ENCODE assay signal across 9 mouse cellular contexts in the genomic region with DNA sequence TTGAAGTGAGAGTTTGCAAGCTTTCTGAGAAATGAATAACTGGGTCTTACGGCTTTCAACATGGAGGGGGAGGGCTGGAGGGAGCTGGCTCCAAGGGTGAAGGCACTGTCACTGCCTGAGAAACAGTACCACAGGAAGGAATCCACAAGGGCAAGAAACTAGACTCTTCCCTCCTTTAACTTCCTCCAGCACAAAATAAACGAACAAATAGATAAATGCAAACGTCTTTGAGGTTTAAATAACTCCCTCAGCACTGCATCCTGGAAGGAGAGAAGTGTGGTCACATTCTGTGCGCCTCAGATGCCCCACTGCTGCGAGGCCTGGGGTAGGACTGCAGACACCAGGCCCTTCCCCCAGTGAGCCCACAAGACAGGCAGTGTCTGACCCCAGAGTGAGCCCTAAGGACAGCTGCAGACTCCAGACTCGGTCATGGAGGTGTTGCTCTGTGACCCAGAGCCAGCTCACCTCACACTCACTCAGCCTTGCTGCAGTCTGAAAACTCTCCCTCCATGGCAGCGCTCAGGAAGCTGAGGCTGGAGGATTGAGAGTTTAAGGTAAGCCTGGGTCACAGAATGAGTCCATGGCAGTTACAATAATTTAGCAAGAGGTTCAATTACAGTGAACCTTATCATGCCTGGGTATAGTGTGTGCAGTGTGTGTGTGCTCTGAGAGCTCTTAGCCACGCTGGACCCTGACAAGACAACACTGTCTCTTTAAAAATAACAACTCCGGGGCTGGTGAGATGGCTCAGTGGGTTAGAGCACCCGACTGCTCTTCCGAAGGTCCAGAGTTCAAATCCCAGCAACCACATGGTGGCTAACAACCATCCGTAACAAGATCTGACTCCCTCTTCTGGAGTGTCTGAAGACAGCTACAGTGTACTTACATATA. TPM values are rescaled to one million over a fixed set of nuclear protein-coding genes. Genes with fewer than 3 reads are reported as not detected.
DNase-seq lines count a peak whose midpoint lies in the region; ATAC-seq lines count a peak whose summit lies in the region.
"Had no signal": no experiment of that assay in that cellular context is flagged by ENCODE, and none has a peak within 500 bp of the region (broad histone marks: within the 10 kb centered on the region; RNA-seq: fewer than 3 reads in every experiment).

No protein-coding gene starts in this region.

- peaks cover 47% of the 10 kb centered on the region for H3K36me3 ChIP-seq in hindbrain, embryonic 10.5 days
- no peaks in the 10 kb centered on the region for H3K36me3 ChIP-seq in hindbrain, embryonic 16.5 days (ENCODE audit: control insufficient read depth, insufficient read depth, low read length)
- H3K36me3 ChIP-seq in midbrain, embryonic 12.5 days, result peaks cover 36% of the 10 kb centered on the region
- H3K36me3 ChIP-seq in midbrain, embryonic 11.5 days (ENCODE audit: control insufficient read depth, insufficient read depth, low read length), result no peaks in the 10 kb centered on the region
- H3K36me3 ChIP-seq in embryonic facial prominence, embryonic 15.5 days, result peaks cover 11% of the 10 kb centered on the region
- H3K36me3 ChIP-seq in stomach, embryonic 15.5 days, result no peaks in the 10 kb centered on the region; the same call in 1 of the 2 replicates

- no peak for DNase-seq in hindbrain, embryonic 10.5 days (ENCODE audit: low spot score)
- DNase-seq in midbrain, embryonic 11.5 days (ENCODE audit: low spot score, missing footprints), result no peak
- no peak for DNase-seq in urinary bladder, adult 18-20 months (ENCODE audit: low spot score in 2 of 2)
- DNase-seq in embryo, embryonic 11 days, result no peak
- DNase-seq: heart, postnatal 4 days had no signal

- H3K4me3 ChIP-seq in hindbrain, embryonic 10.5 days, result no peak overlapping the region
- H3K4me3 ChIP-seq in hindbrain, embryonic 16.5 days (ENCODE audit: low read length), result no peak overlapping the region
- H3K4me3 ChIP-seq in midbrain, embryonic 12.5 days, result no peak overlapping the region
- H3K4me3 ChIP-seq in midbrain, embryonic 11.5 days (ENCODE audit: low read depth, low read length), result no peak overlapping the region
- no peak overlapping the region for H3K4me3 ChIP-seq in embryonic facial prominence, embryonic 15.5 days (replicated peaks)
- H3K4me3 ChIP-seq in stomach, embryonic 15.5 days (replicated peaks), result no peak overlapping the region

- peaks cover 48% of the 10 kb centered on the region for H3K4me1 ChIP-seq in hindbrain, embryonic 10.5 days (replicated peaks)
- H3K4me1 ChIP-seq in hindbrain, embryonic 16.5 days (ENCODE audit: control insufficient read depth, insufficient read depth, low read depth, low read length), result peaks cover 27% of the 10 kb centered on the region
- H3K4me1 ChIP-seq in midbrain, embryonic 12.5 days, result peaks cover 17% of the 10 kb centered on the region
- H3K4me1 ChIP-seq in midbrain, embryonic 11.5 days (ENCODE audit: control insufficient read depth, insufficient read depth, low read length), result peaks cover 5% of the 10 kb centered on the region; the same call in 1 of the 2 replicates
- H3K4me1 ChIP-seq in embryonic facial prominence, embryonic 15.5 days, result peaks cover 44% of the 10 kb centered on the region
- peaks cover 30% of the 10 kb centered on the region for H3K4me1 ChIP-seq in stomach, embryonic 15.5 days

- H3K9me3 ChIP-seq in hindbrain, embryonic 10.5 days, result no peaks in the 10 kb centered on the region
- H3K9me3 ChIP-seq in hindbrain, embryonic 16.5 days (ENCODE audit: control insufficient read depth, low read length), result no peaks in the 10 kb centered on the region
- H3K9me3 ChIP-seq in midbrain, embryonic 12.5 days, result no peaks in the 10 kb centered on the region
- no peaks in the 10 kb centered on the region for H3K9me3 ChIP-seq in midbrain, embryonic 11.5 days (ENCODE audit: control insufficient read depth, low read length)
- H3K9me3 ChIP-seq in embryonic facial prominence, embryonic 15.5 days (replicated peaks), result no peaks in the 10 kb centered on the region
- H3K9me3 ChIP-seq in stomach, embryonic 15.5 days, result no peaks in the 10 kb centered on the region

- ATAC-seq in hindbrain, embryonic 16.5 days, result no peak
- ATAC-seq in midbrain, embryonic 12.5 days (ENCODE audit: low FRiP score, low read depth), result no peak
- ATAC-seq in midbrain, embryonic 11.5 days (ENCODE audit: low FRiP score), result no peak
- ATAC-seq in embryonic facial prominence, embryonic 15.5 days (ENCODE audit: insufficient number of reproducible peaks, low FRiP score, low TSS enrichment, low read depth), result no peak
- ATAC-seq in stomach, embryonic 15.5 days (ENCODE audit: insufficient read depth, low FRiP score, low read depth), result no peak

- H3K27me3 ChIP-seq in hindbrain, embryonic 10.5 days (ENCODE audit: insufficient read depth, poor library complexity, severe bottlenecking), result no peaks in the 10 kb centered on the region
- H3K27me3 ChIP-seq in hindbrain, embryonic 16.5 days (replicated peaks; ENCODE audit: control insufficient read depth, insufficient read depth, low read length), result no peaks in the 10 kb centered on the region
- no peaks in the 10 kb centered on the region for H3K27me3 ChIP-seq in midbrain, embryonic 12.5 days
- H3K27me3 ChIP-seq in midbrain, embryonic 11.5 days (ENCODE audit: control insufficient read depth, insufficient read depth, low read length), result no peaks in the 10 kb centered on the region
- no peaks in the 10 kb centered on the region for H3K27me3 ChIP-seq in embryonic facial prominence, embryonic 15.5 days
- no peaks in the 10 kb centered on the region for H3K27me3 ChIP-seq in stomach, embryonic 15.5 days (replicated peaks)

- H3K4me2 ChIP-seq in hindbrain, embryonic 16.5 days (ENCODE audit: low read length), result no peak overlapping the region
- H3K4me2 ChIP-seq in midbrain, embryonic 12.5 days (replicated peaks), result no peak overlapping the region
- no peak overlapping the region for H3K4me2 ChIP-seq in midbrain, embryonic 11.5 days
- H3K4me2 ChIP-seq in embryonic facial prominence, embryonic 15.5 days (replicated peaks), result no peak overlapping the region
- H3K4me2 ChIP-seq in stomach, embryonic 15.5 days, result no peak overlapping the region

- H3K27ac ChIP-seq in hindbrain, embryonic 10.5 days, result peak overlapping the region; percentile 62
- H3K27ac ChIP-seq in hindbrain, embryonic 16.5 days (ENCODE audit: low read depth, low read length), result no peak overlapping the region
- H3K27ac ChIP-seq in midbrain, embryonic 12.5 days (replicated peaks), result no peak overlapping the region
- H3K27ac ChIP-seq in midbrain, embryonic 11.5 days (ENCODE audit: low read depth, low read length), result no peak overlapping the region
- H3K27ac ChIP-seq in embryonic facial prominence, embryonic 15.5 days (replicated peaks), result peak overlapping the region; percentile 59
- H3K27ac ChIP-seq in stomach, embryonic 15.5 days, result peak overlapping the region; percentile 55

- WGBS in hindbrain, embryonic 10.5 days, result 80% methylated on average over 12 of the region's 12 CpGs
- WGBS in hindbrain, embryonic 16.5 days, result 75% methylated on average over 11 of the region's 12 CpGs
- WGBS in midbrain, embryonic 12.5 days, result 75% methylated on average over 11 of the region's 12 CpGs
- 82% methylated on average over 11 of the region's 12 CpGs for WGBS in midbrain, embryonic 11.5 days
- WGBS in embryonic facial prominence, embryonic 15.5 days, result 60% methylated on average over 11 of the region's 12 CpGs
- 55% methylated on average over 12 of the region's 12 CpGs for WGBS in stomach, embryonic 15.5 days

- H3K9ac ChIP-seq in hindbrain, embryonic 16.5 days (ENCODE audit: low read depth, low read length), result no peak overlapping the region
- 0 out of 2 replicates have a peak overlapping the region, but pooled peaks have one; percentile 1 for H3K9ac ChIP-seq in midbrain, embryonic 12.5 days (replicated peaks)
- no peak overlapping the region for H3K9ac ChIP-seq in midbrain, embryonic 11.5 days (ENCODE audit: low read length)
- H3K9ac ChIP-seq in embryonic facial prominence, embryonic 15.5 days, result no peak overlapping the region
- H3K9ac ChIP-seq in stomach, embryonic 15.5 days, result no peak overlapping the region

RNA-seq across cellular contexts. Expression of a gene that starts 5.0 kb away (rescaled TPM):
- polyA plus RNA-seq in hindbrain, embryonic 10.5 days (2016; fragmentation: Nextera tagmentation; extraction: Ambion mirVana), result 68.8 and 77.2 TPM in 2 replicates
- polyA plus RNA-seq in hindbrain, embryonic 16.5 days (2015; fragmentation: Nextera tagmentation; extraction: Ambion mirVana), result 56.9 and 59.5 TPM in 2 replicates
- 60.4 and 67.0 TPM in 2 replicates for polyA plus RNA-seq in midbrain, embryonic 12.5 days (2016; fragmentation: Nextera tagmentation; extraction: Ambion mirVana)
- polyA plus RNA-seq in midbrain, embryonic 11.5 days (2014; fragmentation: Nextera tagmentation; extraction: Ambion mirVana), result 50.2 and 52.7 TPM in 2 replicates
- 48.2 and 51.8 TPM in 2 replicates for polyA plus RNA-seq in embryonic facial prominence, embryonic 15.5 days (2015; fragmentation: Nextera tagmentation; extraction: Ambion mirVana)
- polyA plus RNA-seq in stomach, embryonic 15.5 days (2015; fragmentation: Nextera tagmentation; extraction: Ambion mirVana), result 46.2 and 47.5 TPM in 2 replicates

RNA-seq across cellular contexts. Expression of a gene that starts 5.2 kb away (rescaled TPM):
- polyA plus RNA-seq in hindbrain, embryonic 10.5 days (2016; fragmentation: Nextera tagmentation; extraction: Ambion mirVana), result 13.7 and 18.7 TPM in 2 replicates
- polyA plus RNA-seq in hindbrain, embryonic 16.5 days (2015; fragmentation: Nextera tagmentation; extraction: Ambion mirVana), result 43.7 and 50.4 TPM in 2 replicates
- polyA plus RNA-seq in midbrain, embryonic 12.5 days (2016; fragmentation: Nextera tagmentation; extraction: Ambion mirVana), result 24.9 and 29.9 TPM in 2 replicates
- polyA plus RNA-seq in midbrain, embryonic 11.5 days (2014; fragmentation: Nextera tagmentation; extraction: Ambion mirVana), result 6.7 and 6.9 TPM in 2 replicates
- 27.0 and 28.0 TPM in 2 replicates for polyA plus RNA-seq in embryonic facial prominence, embryonic 15.5 days (2015; fragmentation: Nextera tagmentation; extraction: Ambion mirVana)
- 27.1 and 32.0 TPM in 2 replicates for polyA plus RNA-seq in stomach, embryonic 15.5 days (2015; fragmentation: Nextera tagmentation; extraction: Ambion mirVana)

RNA-seq across cellular contexts. Expression of a gene that starts 18.8 kb away (rescaled TPM):
- 93.2 and 97.8 TPM in 2 replicates for polyA plus RNA-seq in hindbrain, embryonic 10.5 days (2016; fragmentation: Nextera tagmentation; extraction: Ambion mirVana)
- polyA plus RNA-seq in hindbrain, embryonic 16.5 days (2015; fragmentation: Nextera tagmentation; extraction: Ambion mirVana), result 35.6 and 55.7 TPM in 2 replicates
- polyA plus RNA-seq in midbrain, embryonic 12.5 days (2016; fragmentation: Nextera tagmentation; extraction: Ambion mirVana), result 83.6 and 86.5 TPM in 2 replicates
- polyA plus RNA-seq in midbrain, embryonic 11.5 days (2014; fragmentation: Nextera tagmentation; extraction: Ambion mirVana), result 42.0 and 49.4 TPM in 2 replicates
- 99.0 and 105 TPM in 2 replicates for polyA plus RNA-seq in embryonic facial prominence, embryonic 15.5 days (2015; fragmentation: Nextera tagmentation; extraction: Ambion mirVana)
- polyA plus RNA-seq in stomach, embryonic 15.5 days (2015; fragmentation: Nextera tagmentation; extraction: Ambion mirVana), result 83.9 and 86.3 TPM in 2 replicates

RNA-seq across cellular contexts. Expression of a gene that starts 39.9 kb away (rescaled TPM):
- 77.0 and 77.1 TPM in 2 replicates for polyA plus RNA-seq in hindbrain, embryonic 10.5 days (2016; fragmentation: Nextera tagmentation; extraction: Ambion mirVana)
- polyA plus RNA-seq in hindbrain, embryonic 16.5 days (2015; fragmentation: Nextera tagmentation; extraction: Ambion mirVana), result 21.2 and 83.2 TPM in 2 replicates
- polyA plus RNA-seq in midbrain, embryonic 12.5 days (2016; fragmentation: Nextera tagmentation; extraction: Ambion mirVana), result 82.7 and 95.3 TPM in 2 replicates
- 43.8 and 51.7 TPM in 2 replicates for polyA plus RNA-seq in midbrain, embryonic 11.5 days (2014; fragmentation: Nextera tagmentation; extraction: Ambion mirVana)
- 82.2 and 82.7 TPM in 2 replicates for polyA plus RNA-seq in embryonic facial prominence, embryonic 15.5 days (2015; fragmentation: Nextera tagmentation; extraction: Ambion mirVana)
- polyA plus RNA-seq in stomach, embryonic 15.5 days (2015; fragmentation: Nextera tagmentation; extraction: Ambion mirVana), result 70.1 and 72.2 TPM in 2 replicates

RNA-seq across cellular contexts. Expression of a gene that starts 45.3 kb away (rescaled TPM):
- 59.9 and 65.8 TPM in 2 replicates for polyA plus RNA-seq in hindbrain, embryonic 10.5 days (2016; fragmentation: Nextera tagmentation; extraction: Ambion mirVana)
- 102 and 105 TPM in 2 replicates for polyA plus RNA-seq in hindbrain, embryonic 16.5 days (2015; fragmentation: Nextera tagmentation; extraction: Ambion mirVana)
- polyA plus RNA-seq in midbrain, embryonic 12.5 days (2016; fragmentation: Nextera tagmentation; extraction: Ambion mirVana), result 94.0 and 99.1 TPM in 2 replicates
- polyA plus RNA-seq in midbrain, embryonic 11.5 days (2014; fragmentation: Nextera tagmentation; extraction: Ambion mirVana), result 63.2 and 68.4 TPM in 2 replicates
- polyA plus RNA-seq in embryonic facial prominence, embryonic 15.5 days (2015; fragmentation: Nextera tagmentation; extraction: Ambion mirVana), result 75.2 and 76.1 TPM in 2 replicates
- 76.1 and 82.3 TPM in 2 replicates for polyA plus RNA-seq in stomach, embryonic 15.5 days (2015; fragmentation: Nextera tagmentation; extraction: Ambion mirVana)

Comparison
In these comparisons a context has a peak if more than half of its experiments do, and no peak if none do; other contexts are left out.
1. H3K27ac ChIP-seq: peak in hindbrain, embryonic 10.5 days (single experiment), embryonic facial prominence, embryonic 15.5 days (single experiment) and stomach, embryonic 15.5 days (single experiment); none in hindbrain, embryonic 16.5 days (single experiment), midbrain, embryonic 12.5 days (single experiment) and midbrain, embryonic 11.5 days (single experiment).